In the genomic region with DNA sequence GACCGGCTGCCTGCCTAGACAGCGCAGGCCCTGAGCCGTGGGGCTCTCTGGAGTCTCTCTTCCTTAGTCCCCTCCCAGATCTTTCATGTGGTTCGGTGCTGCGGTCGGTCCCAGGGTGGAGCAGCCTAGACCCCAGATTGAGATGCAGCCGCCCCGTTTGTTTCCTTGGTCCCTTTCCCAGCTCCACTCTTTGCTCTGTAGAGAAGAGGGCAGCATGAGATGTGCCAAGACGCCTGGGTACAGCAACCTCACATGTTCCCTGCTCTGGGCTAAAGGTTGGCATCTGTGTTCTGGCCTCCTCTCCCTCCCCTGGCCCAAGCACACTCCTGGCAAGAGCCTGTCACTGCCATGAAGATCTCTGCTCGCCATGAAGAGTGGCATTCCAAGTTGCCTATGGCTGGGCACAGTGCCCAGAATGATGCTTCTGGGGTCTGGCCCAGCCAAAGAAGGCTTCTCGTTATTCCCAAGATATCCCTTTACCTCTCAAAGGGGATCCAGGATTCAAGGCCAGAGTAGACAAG, we compare ENCODE assay signal across 8 mouse cellular contexts. TPM values are rescaled to one million over a fixed set of nuclear protein-coding genes. Genes with fewer than 3 reads are reported as not detected.
DNase-seq lines count a peak whose midpoint lies in the region; ATAC-seq lines count a peak whose summit lies in the region.

No protein-coding gene starts in this region.

- no peak overlapping the region for H3K9ac ChIP-seq in neural tube, embryonic 11.5 days (ENCODE audit: low read length)
- no peak overlapping the region for H3K9ac ChIP-seq in intestine, embryonic 15.5 days
- no peak overlapping the region for H3K9ac ChIP-seq in stomach, embryonic 14.5 days (replicated peaks; ENCODE audit: low read depth, low read length)

- no peaks in the 10 kb centered on the region for H3K27me3 ChIP-seq in neural tube, embryonic 11.5 days (ENCODE audit: control insufficient read depth, insufficient read depth, low read length)
- H3K27me3 ChIP-seq in intestine, embryonic 15.5 days (replicated peaks) = no peaks in the 10 kb centered on the region; the same call in 1 of the 2 replicates
- H3K27me3 ChIP-seq in stomach, embryonic 14.5 days (ENCODE audit: control insufficient read depth, insufficient read depth, low read length) = no peaks in the 10 kb centered on the region

- H3K27ac ChIP-seq in neural tube, embryonic 11.5 days (ENCODE audit: low read depth, low read length) = peak overlapping the region; percentile 42
- peak overlapping the region; percentile 63 for H3K27ac ChIP-seq in intestine, embryonic 15.5 days
- peak overlapping the region; percentile 45; the same call in 1 of the 2 replicates for H3K27ac ChIP-seq in stomach, embryonic 14.5 days (ENCODE audit: low read length)

- H3K36me3 ChIP-seq in neural tube, embryonic 11.5 days (ENCODE audit: control insufficient read depth, insufficient read depth, low read length) = no peaks in the 10 kb centered on the region; the same call in 1 of the 2 replicates
- H3K36me3 ChIP-seq in intestine, embryonic 15.5 days = no peaks in the 10 kb centered on the region
- no peaks in the 10 kb centered on the region for H3K36me3 ChIP-seq in stomach, embryonic 14.5 days (ENCODE audit: control insufficient read depth, insufficient read depth, low read length)

- peak; percentile 51 for DNase-seq in adrenal gland, postnatal 10 days
- no peak for DNase-seq in adrenal gland, adult 8-10 months
- no peak for DNase-seq in neural tube, embryonic 11.5 days (ENCODE audit: low spot score)
- no peak for DNase-seq in neural tube, embryonic 10.5 days (ENCODE audit: extremely low spot score, low spot score)
- no peak for DNase-seq in urinary bladder, postnatal 10 days (ENCODE audit: low spot score)

- ATAC-seq in neural tube, embryonic 11.5 days (ENCODE audit: insufficient read depth, low FRiP score, low TSS enrichment) = no peak
- no peak for ATAC-seq in intestine, embryonic 15.5 days
- no peak for ATAC-seq in stomach, embryonic 14.5 days (ENCODE audit: insufficient number of reproducible peaks, insufficient read depth, low FRiP score, low read depth)
- no peak for ATAC-seq in frontal cortex, adult (ENCODE audit: low TSS enrichment)

- H3K4me2 ChIP-seq in neural tube, embryonic 11.5 days (ENCODE audit: low read depth) = no peak overlapping the region
- no peak overlapping the region for H3K4me2 ChIP-seq in intestine, embryonic 15.5 days (replicated peaks)
- no peak overlapping the region for H3K4me2 ChIP-seq in stomach, embryonic 14.5 days (replicated peaks; ENCODE audit: low read depth, low read length)

- 75% methylated on average over 11 of the region's 11 CpGs for WGBS in neural tube, embryonic 11.5 days
- 64% methylated on average over 11 of the region's 11 CpGs for WGBS in intestine, embryonic 15.5 days
- WGBS in stomach, embryonic 14.5 days = 68% methylated on average over 11 of the region's 11 CpGs

- no peaks in the 10 kb centered on the region for H3K9me3 ChIP-seq in neural tube, embryonic 11.5 days (ENCODE audit: control insufficient read depth, low read length)
- no peaks in the 10 kb centered on the region for H3K9me3 ChIP-seq in intestine, embryonic 15.5 days
- H3K9me3 ChIP-seq in stomach, embryonic 14.5 days (ENCODE audit: control insufficient read depth, low read depth, low read length) = no peaks in the 10 kb centered on the region

- peaks cover 47% of the 10 kb centered on the region for H3K4me1 ChIP-seq in neural tube, embryonic 11.5 days (ENCODE audit: control insufficient read depth, insufficient read depth, low read length)
- peaks cover 42% of the 10 kb centered on the region for H3K4me1 ChIP-seq in intestine, embryonic 15.5 days (replicated peaks)
- H3K4me1 ChIP-seq in stomach, embryonic 14.5 days (ENCODE audit: control insufficient read depth, insufficient read depth, low read length) = peaks cover 30% of the 10 kb centered on the region

- no peak overlapping the region for H3K4me3 ChIP-seq in neural tube, embryonic 11.5 days (ENCODE audit: low read depth, low read length)
- H3K4me3 ChIP-seq in intestine, embryonic 15.5 days (replicated peaks) = no peak overlapping the region
- no peak overlapping the region for H3K4me3 ChIP-seq in stomach, embryonic 14.5 days (ENCODE audit: low read depth, low read length)

RNA-seq across cellular contexts. Expression of gene Phldb1, which starts 11.4 kb away (rescaled TPM):
- 10 to 100 TPM; 54.5 to 63.9 TPM for total RNA-seq in adrenal gland, postnatal 10 days (2021)
- total RNA-seq in adrenal gland, adult 8-10 months (2022) = 10 to 100 TPM; 31.7 to 64.7 (median 48.5) TPM
- polyA plus RNA-seq in neural tube, embryonic 11.5 days (2014; fragmentation: Nextera tagmentation; extraction: Ambion mirVana) = 44.3 and 47.7 TPM in 2 replicates
- 17.6 and 18.9 TPM in 2 replicates for polyA plus RNA-seq in intestine, embryonic 15.5 days (2015; fragmentation: Nextera tagmentation; extraction: Ambion mirVana)
- polyA plus RNA-seq in stomach, embryonic 14.5 days (2014; fragmentation: Nextera tagmentation; extraction: Ambion mirVana) = 26.7 and 26.8 TPM in 2 replicates

RNA-seq across cellular contexts. Expression of gene Arcn1, which starts 44.1 kb away (rescaled TPM):
- 100 to 1,000 TPM; 138 to 150 TPM for total RNA-seq in adrenal gland, postnatal 10 days (2021)
- total RNA-seq in adrenal gland, adult 8-10 months (2022) = 100 to 1,000 TPM; 172 to 185 (median 176) TPM
- polyA plus RNA-seq in neural tube, embryonic 11.5 days (2014; fragmentation: Nextera tagmentation; extraction: Ambion mirVana) = 211 and 214 TPM in 2 replicates
- polyA plus RNA-seq in intestine, embryonic 15.5 days (2015; fragmentation: Nextera tagmentation; extraction: Ambion mirVana) = 184 and 193 TPM in 2 replicates
- polyA plus RNA-seq in stomach, embryonic 14.5 days (2014; fragmentation: Nextera tagmentation; extraction: Ambion mirVana) = 202 and 209 TPM in 2 replicates

RNA-seq across cellular contexts. Expression of gene Ift46, which starts 44.1 kb away (rescaled TPM):
- total RNA-seq in adrenal gland, postnatal 10 days (2021) = 10 to 100 TPM; 73.0 to 87.7 TPM
- 100 to 1,000 TPM in 2 of 4 experiments, 10 to 100 TPM in 2; 77.7 to 116 (median 99.6) TPM for total RNA-seq in adrenal gland, adult 8-10 months (2022)
- polyA plus RNA-seq in neural tube, embryonic 11.5 days (2014; fragmentation: Nextera tagmentation; extraction: Ambion mirVana) = 144 and 145 TPM in 2 replicates
- polyA plus RNA-seq in intestine, embryonic 15.5 days (2015; fragmentation: Nextera tagmentation; extraction: Ambion mirVana) = 79.8 and 82.8 TPM in 2 replicates
- 105 and 119 TPM in 2 replicates for polyA plus RNA-seq in stomach, embryonic 14.5 days (2014; fragmentation: Nextera tagmentation; extraction: Ambion mirVana)

RNA-seq across cellular contexts. Expression of gene Treh, which starts 50.5 kb away (rescaled TPM):
- not detected for total RNA-seq in adrenal gland, postnatal 10 days (2021)
- total RNA-seq in adrenal gland, adult 8-10 months (2022) = not detected
- polyA plus RNA-seq in neural tube, embryonic 11.5 days (2014; fragmentation: Nextera tagmentation; extraction: Ambion mirVana) = not detected in 2 replicates
- not detected in 2 replicates for polyA plus RNA-seq in intestine, embryonic 15.5 days (2015; fragmentation: Nextera tagmentation; extraction: Ambion mirVana)
- polyA plus RNA-seq in stomach, embryonic 14.5 days (2014; fragmentation: Nextera tagmentation; extraction: Ambion mirVana) = not detected in 2 replicates
